Mouse (Mus musculus): ENCODE results near the gene Ripk1. TPM values are rescaled to one million over a fixed set of nuclear protein-coding genes. Genes with fewer than 3 reads are reported as not detected.
A peak's percentile ranks its signal among the peaks of the same experiment; 100 is the strongest.

Gene Ripk1
- polyA plus RNA-seq, 1 experiment from 2014 or later: 9.7 TPM

DNA sequence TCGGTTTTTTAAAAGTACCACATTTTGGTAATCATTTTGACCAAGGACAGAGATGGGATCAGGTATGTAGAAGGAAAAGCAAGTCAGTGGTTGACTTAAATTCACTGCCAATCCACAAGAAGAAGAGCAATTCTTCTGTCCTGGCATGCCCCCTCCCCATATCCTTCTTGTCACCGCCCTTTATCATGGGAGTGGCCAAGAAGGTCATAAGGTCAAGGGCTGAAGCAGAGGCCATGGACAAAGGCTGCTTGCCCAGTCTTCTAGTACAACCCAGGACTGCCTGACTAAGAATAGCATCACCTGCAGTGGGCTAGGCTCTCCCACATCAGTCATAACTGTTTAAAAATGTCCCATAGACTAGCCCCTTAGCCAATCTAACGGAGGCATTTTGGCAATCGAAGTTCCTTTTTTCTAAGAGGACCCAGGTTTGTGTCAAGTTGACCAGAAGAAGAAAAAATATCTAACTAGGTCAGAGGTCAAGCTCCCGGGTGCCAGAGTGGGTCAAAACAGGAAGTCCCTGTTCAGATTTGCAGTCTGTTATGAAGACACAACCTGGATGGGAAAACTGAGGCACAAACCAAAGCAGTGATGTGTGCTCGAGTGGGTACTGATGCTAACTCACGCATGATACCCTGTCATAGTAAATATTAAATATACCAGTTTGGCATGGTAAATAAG lies 41.7 kb downstream of the Ripk1 start:
- Histone ChIP-seq H3K4me1 (peaks cover under 1% of the 10 kb centered on the region), H3K4me3 (no peak overlapping the region), H3K9me3 (0 out of 2 replicates have a peak, but pooled peaks cover 3% of the 10 kb centered on the region), H3K36me3 (peaks cover 5% of the 10 kb centered on the region; the same call in 1 of the 2 replicates), H3K27ac (replicated peaks) (no peak overlapping the region), H3K4me2 (replicated peaks) (no peak overlapping the region), H3K27me3 (no peaks in the 10 kb centered on the region), H3K9ac (replicated peaks) (no peak overlapping the region)
- 78% methylated on average over 7 of the region's 7 CpGs for WGBS
- no peak for ATAC-seq (ENCODE audit: low FRiP score, low read depth)

DNA sequence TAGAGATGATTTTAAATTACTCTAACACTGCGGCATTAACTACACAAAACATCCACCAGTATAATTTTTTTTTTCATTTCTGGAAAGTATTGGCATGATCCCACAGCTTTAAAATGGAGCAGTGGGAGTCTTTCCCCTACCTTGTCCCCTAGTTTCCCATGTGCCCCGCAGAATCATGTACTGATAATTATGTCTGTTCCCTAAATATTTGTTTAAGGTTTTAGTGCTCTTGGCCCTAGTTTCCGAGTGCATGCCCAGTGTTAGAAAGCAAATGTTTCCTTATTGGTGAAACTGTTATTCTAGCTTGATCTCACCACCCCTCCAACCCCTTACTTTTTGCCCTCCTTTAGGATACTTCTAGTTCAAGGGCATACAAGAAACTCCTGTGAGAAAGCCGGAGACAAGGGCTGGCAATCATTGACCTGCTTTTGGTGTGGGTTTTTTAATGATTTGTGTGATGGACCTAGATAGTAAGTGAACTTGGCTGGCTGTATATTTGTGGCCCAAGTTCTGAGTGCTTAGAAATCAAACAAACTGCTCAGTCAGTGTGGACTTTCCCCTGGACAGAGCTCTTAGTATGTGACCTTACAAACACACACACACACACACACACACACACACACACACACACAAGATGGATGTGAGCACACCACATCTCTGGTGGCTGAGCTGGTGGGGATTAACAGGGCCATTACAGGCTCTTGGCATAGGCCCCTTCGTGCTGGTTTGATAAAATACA lies 43.5 kb downstream of the Ripk1 start:
- Histone ChIP-seq H3K4me1 (no peaks in the 10 kb centered on the region), H3K27ac (replicated peaks) (no peak overlapping the region), H3K27me3 (no peaks in the 10 kb centered on the region), H3K36me3 (peaks cover 12% of the 10 kb centered on the region), H3K4me3 (no peak overlapping the region), H3K9me3 (no peaks in the 10 kb centered on the region), H3K4me2 (replicated peaks) (no peak overlapping the region), H3K9ac (replicated peaks) (no peak overlapping the region)
- ATAC-seq (ENCODE audit: low FRiP score, low read depth): peak; percentile 38; the same call in 1 of the 2 replicates
- WGBS: 63% methylated on average over 5 of the region's 5 CpGs

DNA sequence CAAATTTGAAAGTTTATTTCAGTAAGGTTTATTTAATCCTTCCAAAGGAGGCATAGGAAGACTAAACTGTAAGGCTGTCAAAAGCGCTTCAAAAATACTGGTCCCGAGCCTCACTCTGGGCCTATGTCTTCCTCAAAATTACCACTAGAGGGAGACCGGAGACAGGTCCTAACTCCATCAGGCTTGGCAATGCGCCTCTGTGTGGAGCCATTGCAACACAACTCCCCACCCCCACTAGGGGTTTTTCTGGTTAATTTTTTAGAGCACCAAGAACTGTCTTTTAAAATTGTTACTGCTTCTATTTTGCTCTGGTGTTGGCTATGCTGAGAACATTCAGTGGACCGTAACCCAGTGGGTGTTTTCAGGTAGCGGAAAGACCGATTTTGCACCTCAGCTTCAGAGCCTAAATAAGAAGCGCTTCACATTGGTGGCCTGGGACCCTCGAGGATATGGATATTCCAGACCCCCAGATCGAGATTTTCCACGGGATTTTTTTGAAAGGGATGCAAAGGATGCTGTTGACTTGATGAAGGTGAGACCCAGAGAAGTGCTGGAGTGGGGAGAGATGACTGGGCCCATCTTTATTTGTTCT lies 44.4 kb downstream of the Ripk1 start:
- Histone ChIP-seq H3K27me3 (no peaks in the 10 kb centered on the region), H3K4me2 (replicated peaks) (no peak overlapping the region), H3K36me3 (peaks cover 14% of the 10 kb centered on the region), H3K9ac (replicated peaks) (no peak overlapping the region), H3K4me1 (no peaks in the 10 kb centered on the region), H3K4me3 (no peak overlapping the region), H3K27ac (replicated peaks) (no peak overlapping the region), H3K9me3 (no peaks in the 10 kb centered on the region)
- WGBS: 43% methylated on average over 11 of the region's 11 CpGs
- peak; percentile 91 for ATAC-seq (ENCODE audit: low FRiP score, low read depth)

DNA sequence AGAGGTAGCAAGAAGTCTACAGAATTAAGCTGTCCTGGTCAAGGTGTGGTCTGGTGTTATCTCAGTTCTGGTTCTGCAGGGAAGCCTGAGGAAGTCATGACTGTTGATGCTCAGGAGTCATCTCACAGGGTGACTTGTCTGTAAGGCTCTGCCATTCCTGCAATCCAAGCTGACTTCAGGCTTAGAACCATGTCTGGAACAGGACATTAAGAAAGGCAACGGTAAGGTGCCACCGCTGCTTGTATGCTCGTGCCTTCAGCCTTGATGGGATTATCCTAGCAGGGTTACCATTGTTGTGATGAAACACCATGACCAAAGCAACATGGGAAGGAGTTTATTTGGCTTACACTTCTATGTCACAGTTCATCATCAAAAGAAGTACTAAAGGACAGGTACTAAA lies 45.4 kb downstream of the Ripk1 start:
- no peak overlapping the region for H3K4me3 ChIP-seq
- no peak overlapping the region for H3K4me2 ChIP-seq (replicated peaks)
- ATAC-seq (ENCODE audit: low FRiP score, low read depth): no peak
- 66% methylated on average over 3 of the region's 3 CpGs for WGBS
- no peaks in the 10 kb centered on the region for H3K4me1 ChIP-seq
- peaks cover 18% of the 10 kb centered on the region for H3K36me3 ChIP-seq
- H3K9me3 ChIP-seq: no peaks in the 10 kb centered on the region
- H3K27ac ChIP-seq (replicated peaks): no peak overlapping the region
- H3K9ac ChIP-seq (replicated peaks): no peak overlapping the region
- H3K27me3 ChIP-seq: no peaks in the 10 kb centered on the region

DNA sequence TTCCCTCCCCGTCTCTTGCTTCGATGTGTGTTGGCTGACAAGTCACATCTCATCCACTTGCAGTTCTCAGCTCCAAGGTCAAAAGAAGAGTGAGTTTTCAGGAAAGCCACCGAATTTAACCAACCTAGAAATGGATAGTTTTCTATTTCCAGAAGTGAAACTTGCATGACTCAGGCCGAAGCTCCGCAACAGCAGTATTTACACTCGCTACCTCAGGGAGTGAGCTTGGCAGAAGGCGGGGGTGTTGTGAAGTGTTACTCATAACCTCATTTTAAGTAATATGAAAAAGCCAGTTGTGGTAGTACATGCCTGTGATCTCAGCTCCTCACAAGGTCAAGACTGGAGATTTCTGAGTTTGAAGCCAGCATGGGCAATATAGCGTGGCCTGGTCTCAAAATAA lies 48.3 kb downstream of the Ripk1 start:
- no peak overlapping the region for H3K4me2 ChIP-seq (replicated peaks)
- no peak overlapping the region for H3K4me3 ChIP-seq
- 96% methylated on average over 8 of the region's 8 CpGs for WGBS
- H3K27ac ChIP-seq (replicated peaks): no peak overlapping the region
- no peak overlapping the region for H3K9ac ChIP-seq (replicated peaks)
- H3K36me3 ChIP-seq: peaks cover 25% of the 10 kb centered on the region
- no peaks in the 10 kb centered on the region for H3K4me1 ChIP-seq
- H3K9me3 ChIP-seq: no peaks in the 10 kb centered on the region
- H3K27me3 ChIP-seq: no peaks in the 10 kb centered on the region
- no peak for ATAC-seq (ENCODE audit: low FRiP score, low read depth)

DNA sequence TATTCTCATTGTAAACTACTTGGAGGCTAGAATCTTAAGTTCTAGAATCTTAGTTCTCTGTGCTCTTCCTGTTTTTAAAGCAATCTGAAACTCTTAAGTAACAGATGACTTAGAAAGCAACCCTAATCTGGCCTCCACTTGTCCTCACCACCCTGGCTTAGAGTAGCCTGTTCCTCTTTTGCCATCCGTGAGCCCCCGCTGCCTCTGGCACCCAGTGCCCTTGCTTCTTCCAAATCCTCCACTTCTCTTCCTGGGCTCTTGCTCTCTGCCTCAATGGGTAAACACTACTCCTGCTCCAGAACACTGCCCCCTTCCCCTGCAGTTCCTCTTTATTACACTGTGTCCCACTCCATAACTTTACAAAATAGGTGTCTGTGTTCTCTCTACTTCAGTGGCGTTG lies 49.5 kb downstream of the Ripk1 start:
- Histone ChIP-seq H3K4me1 (no peaks in the 10 kb centered on the region), H3K27me3 (no peaks in the 10 kb centered on the region), H3K27ac (replicated peaks) (no peak overlapping the region), H3K4me3 (no peak overlapping the region), H3K4me2 (replicated peaks) (no peak overlapping the region), H3K9ac (replicated peaks) (no peak overlapping the region), H3K9me3 (no peaks in the 10 kb centered on the region), H3K36me3 (peaks cover 33% of the 10 kb centered on the region)
- 92% methylated on average over 3 of the region's 3 CpGs for WGBS
- no peak for ATAC-seq (ENCODE audit: low FRiP score, low read depth)

DNA sequence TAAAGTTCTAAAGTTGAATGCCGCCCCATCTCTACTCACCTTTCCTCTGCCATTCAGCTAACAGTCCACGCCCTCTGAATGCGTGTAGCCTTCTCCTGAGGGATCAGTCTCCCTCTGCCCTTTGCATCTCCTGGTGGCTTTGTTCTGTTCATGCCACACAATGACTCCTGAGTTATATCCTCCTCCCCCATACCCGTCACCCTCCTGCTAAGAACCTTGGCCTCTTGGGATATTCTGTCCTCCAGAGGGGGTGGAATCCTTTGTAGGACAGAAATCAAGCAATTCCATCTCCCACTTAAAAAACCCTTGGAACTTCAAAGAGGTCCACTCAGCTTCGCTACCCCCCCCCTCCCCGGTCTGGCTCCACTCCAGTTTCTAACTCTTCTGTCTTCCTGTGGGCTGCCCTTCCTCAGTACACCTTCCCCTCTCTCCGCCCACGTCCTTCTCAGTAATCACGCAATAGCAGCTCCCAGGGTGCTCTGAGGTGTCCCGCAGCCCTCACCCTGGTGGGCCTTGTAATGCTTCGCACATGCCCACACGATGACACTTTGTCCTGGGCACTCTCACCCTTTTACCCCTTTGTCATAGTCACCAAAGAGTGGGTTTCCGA lies 51.6 kb downstream of the Ripk1 start:
- H3K27ac ChIP-seq (replicated peaks): no peak overlapping the region

DNA sequence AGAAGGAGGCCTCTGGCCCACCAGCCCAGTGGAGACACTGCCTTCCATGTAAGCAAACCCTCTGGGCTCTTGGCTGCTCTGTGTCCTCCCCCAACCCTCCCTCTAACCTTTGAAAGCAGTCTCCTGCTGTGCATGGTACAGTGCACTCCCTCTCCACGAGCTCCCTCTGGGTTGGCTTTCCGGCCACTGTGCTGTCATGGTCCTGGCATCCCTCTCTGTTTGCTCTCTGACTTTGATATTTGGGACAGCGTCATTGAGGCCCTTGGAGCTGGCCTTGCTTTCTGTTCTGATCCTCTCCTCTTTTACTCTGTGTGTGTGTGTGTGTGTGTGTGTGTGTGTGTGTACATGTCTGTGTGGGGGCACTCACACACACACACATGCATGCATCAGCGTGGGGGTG lies 52.2 kb downstream of the Ripk1 start:
- ATAC-seq (ENCODE audit: low FRiP score, low read depth): no peak
- Histone ChIP-seq H3K4me1 (no peaks in the 10 kb centered on the region), H3K4me2 (replicated peaks) (no peak overlapping the region), H3K27ac (replicated peaks) (no peak overlapping the region), H3K4me3 (no peak overlapping the region), H3K9me3 (no peaks in the 10 kb centered on the region), H3K27me3 (no peaks in the 10 kb centered on the region), H3K9ac (replicated peaks) (no peak overlapping the region), H3K36me3 (peaks cover 28% of the 10 kb centered on the region)
- 66% methylated on average over 4 of the region's 4 CpGs for WGBS

More for the DNA sequence above, 51.6 kb downstream of the Ripk1 start:
- no peak overlapping the region for H3K9ac ChIP-seq (replicated peaks)
- H3K4me2 ChIP-seq (replicated peaks): no peak overlapping the region
- 82% methylated on average over 13 of the region's 13 CpGs for WGBS
- peaks cover 28% of the 10 kb centered on the region for H3K36me3 ChIP-seq
- no peaks in the 10 kb centered on the region for H3K4me1 ChIP-seq
- H3K9me3 ChIP-seq: no peaks in the 10 kb centered on the region
- no peak for ATAC-seq (ENCODE audit: low FRiP score, low read depth)
- H3K27me3 ChIP-seq: no peaks in the 10 kb centered on the region
- no peak overlapping the region for H3K4me3 ChIP-seq

DNA sequence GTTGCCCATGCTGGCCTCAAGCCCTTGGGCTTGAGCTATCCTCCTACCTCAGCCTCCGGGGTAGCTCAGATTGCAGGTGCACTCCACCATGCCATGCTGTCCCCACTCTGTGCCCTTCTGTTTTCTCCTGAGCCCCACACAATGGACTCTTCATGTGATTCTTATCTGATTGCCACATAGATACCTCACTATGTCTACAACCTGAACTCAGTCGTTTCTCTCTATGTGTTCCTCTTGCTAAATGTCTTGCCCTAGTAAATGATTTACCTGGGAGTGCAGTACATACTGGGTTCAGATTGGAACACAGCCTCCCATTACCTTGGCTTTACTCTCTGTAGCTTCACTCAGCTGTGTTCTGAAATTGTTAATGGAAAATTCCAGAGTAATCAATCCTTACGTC lies 52.8 kb downstream of the Ripk1 start:
- no peak overlapping the region for H3K4me2 ChIP-seq (replicated peaks)
- no peak overlapping the region for H3K27ac ChIP-seq (replicated peaks)
- no peaks in the 10 kb centered on the region for H3K9me3 ChIP-seq
- H3K4me3 ChIP-seq: no peak overlapping the region
- no peaks in the 10 kb centered on the region for H3K27me3 ChIP-seq
- H3K36me3 ChIP-seq: peaks cover 27% of the 10 kb centered on the region
- 91% methylated on average over 3 of the region's 3 CpGs for WGBS
- H3K9ac ChIP-seq (replicated peaks): no peak overlapping the region
- H3K4me1 ChIP-seq: no peaks in the 10 kb centered on the region
- no peak for ATAC-seq (ENCODE audit: low FRiP score, low read depth)

DNA sequence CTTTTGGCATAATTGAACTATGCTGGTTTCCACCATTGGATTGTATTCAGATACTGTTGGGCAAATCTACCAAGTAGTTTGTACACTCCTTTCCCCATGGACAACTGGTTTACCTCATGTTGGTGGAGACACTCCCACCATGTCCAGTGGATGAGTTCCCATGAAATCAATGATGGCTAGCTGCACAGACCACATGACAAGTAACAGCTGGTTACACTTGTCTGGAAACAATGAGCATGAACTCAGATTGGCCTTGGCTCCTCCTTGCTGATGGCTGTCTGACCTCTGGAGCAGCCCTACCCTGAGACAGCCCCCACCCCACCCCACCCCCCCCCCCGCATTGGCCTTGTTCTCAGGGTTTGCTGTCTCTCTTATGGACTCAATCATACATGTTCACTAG lies 55.1 kb downstream of the Ripk1 start:
- no peaks in the 10 kb centered on the region for H3K4me1 ChIP-seq
- H3K27ac ChIP-seq (replicated peaks): no peak overlapping the region
- H3K27me3 ChIP-seq: no peaks in the 10 kb centered on the region
- H3K9me3 ChIP-seq: no peaks in the 10 kb centered on the region
- H3K36me3 ChIP-seq: peaks cover 20% of the 10 kb centered on the region
- WGBS: 73% methylated on average over 1 of the region's 1 CpGs
- H3K4me3 ChIP-seq: no peak overlapping the region
- no peak overlapping the region for H3K9ac ChIP-seq (replicated peaks)
- H3K4me2 ChIP-seq (replicated peaks): no peak overlapping the region
- ATAC-seq (ENCODE audit: low FRiP score, low read depth): no peak

DNA sequence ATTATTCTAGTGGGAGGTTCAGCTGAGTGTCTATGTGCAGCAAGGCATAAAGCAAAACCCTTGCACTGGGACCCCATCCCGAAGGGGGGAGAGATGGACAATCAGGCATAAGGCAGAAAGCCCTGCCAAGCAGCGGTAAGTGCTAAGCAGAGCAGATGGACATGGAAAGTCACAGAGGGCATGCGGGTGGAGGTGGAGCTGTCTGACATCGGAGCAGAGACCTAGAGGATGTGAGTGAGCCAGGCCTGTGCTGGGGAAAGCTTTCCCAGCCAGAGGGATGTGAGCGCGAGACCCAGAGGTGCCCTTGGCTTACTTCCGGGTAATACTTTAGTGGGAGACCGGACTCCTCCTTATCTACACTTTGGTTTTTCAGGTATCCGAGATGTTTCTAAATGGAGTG lies 57.9 kb downstream of the Ripk1 start:
- Histone ChIP-seq H3K27ac (replicated peaks) (no peak overlapping the region), H3K9me3 (no peaks in the 10 kb centered on the region), H3K27me3 (no peaks in the 10 kb centered on the region), H3K4me2 (replicated peaks) (no peak overlapping the region), H3K9ac (replicated peaks) (no peak overlapping the region), H3K4me3 (no peak overlapping the region), H3K36me3 (peaks cover 17% of the 10 kb centered on the region), H3K4me1 (no peaks in the 10 kb centered on the region)
- no peak for ATAC-seq (ENCODE audit: low FRiP score, low read depth)
- 90% methylated on average over 9 of the region's 9 CpGs for WGBS

DNA sequence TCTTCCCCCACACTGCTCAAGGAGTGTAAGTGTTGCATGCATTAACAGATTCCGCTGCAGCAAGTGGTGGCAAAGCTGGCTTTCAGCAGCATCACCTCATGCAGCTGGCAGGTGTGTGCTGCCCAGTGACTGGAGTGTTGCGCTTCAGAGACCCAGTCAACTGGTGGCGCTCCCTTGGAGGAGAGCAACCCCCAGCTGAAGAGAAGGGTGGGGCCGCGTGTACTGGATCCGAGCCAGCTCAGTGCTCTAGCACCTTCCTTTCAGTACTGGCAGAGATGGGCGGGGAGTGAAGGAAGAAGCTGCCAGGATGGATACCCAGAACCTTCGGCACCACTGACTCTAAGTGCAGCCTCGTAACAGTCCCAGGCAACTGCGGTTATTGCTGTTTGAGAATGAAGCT lies 60.3 kb downstream of the Ripk1 start:
- H3K4me3 ChIP-seq: no peak overlapping the region
- no peak for ATAC-seq (ENCODE audit: low FRiP score, low read depth)
- no peaks in the 10 kb centered on the region for H3K9me3 ChIP-seq
- H3K36me3 ChIP-seq: peaks cover 4% of the 10 kb centered on the region; the same call in 1 of the 2 replicates
- no peak overlapping the region for H3K9ac ChIP-seq (replicated peaks)
- H3K4me2 ChIP-seq (replicated peaks): no peak overlapping the region
- H3K27ac ChIP-seq (replicated peaks): no peak overlapping the region
- H3K4me1 ChIP-seq: no peaks in the 10 kb centered on the region
- 84% methylated on average over 10 of the region's 10 CpGs for WGBS
- no peaks in the 10 kb centered on the region for H3K27me3 ChIP-seq

All from midbrain, embryonic 12.5 days (tissue).